Mouse (Mus musculus) ovary, postnatal 14 days (tissue): ENCODE data around the gene Tnrc6b.

Experiments
- DNase-seq: peaks from one replicate; pipeline ENCODE4 v3.0.0; 2022; ENCODE audit warnings: low spot score

Gene Tnrc6b

GRCm38 (mm10) chr15:80710608-80711363, at the start of gene Tnrc6b:
Gene Tnrc6b (plus strand): TSS chr15:80711313.
- peak; percentile 96 for DNase-seq

- DNase-seq: no peak
These were observed 46.7 kb upstream of the Tnrc6b start for GRCm38 (mm10) chr15:80664444-80664843.

- no peak for DNase-seq
These were observed 39.5 kb upstream of the Tnrc6b start, which contains the start of gene Fam83f for GRCm38 (mm10) chr15:80671295-80672252. Gene Fam83f (plus strand): TSS chr15:80671847.

GRCm38 (mm10) chr15:80672810-80673209, 38.3 kb upstream of the Tnrc6b start:
- DNase-seq: no peak

GRCm38 (mm10) chr15:80673337-80674095, 37.6 kb upstream of the Tnrc6b start:
- no peak for DNase-seq

GRCm38 (mm10) chr15:80674700-80675099, 36.4 kb upstream of the Tnrc6b start:
- no peak for DNase-seq

- DNase-seq: peak; percentile 41
These were observed 31.4 kb upstream of the Tnrc6b start for GRCm38 (mm10) chr15:80679515-80680215.

- DNase-seq: no peak
These were observed 30.6 kb upstream of the Tnrc6b start for GRCm38 (mm10) chr15:80680347-80681030.

GRCm38 (mm10) chr15:80681466-80681881, 29.6 kb upstream of the Tnrc6b start:
- no peak for DNase-seq

- DNase-seq: no peak
These were observed 28.8 kb upstream of the Tnrc6b start for GRCm38 (mm10) chr15:80682343-80682742.

GRCm38 (mm10) chr15:80683151-80683550, 28.0 kb upstream of the Tnrc6b start:
- DNase-seq: no peak

GRCm38 (mm10) chr15:80683990-80684389, 27.1 kb upstream of the Tnrc6b start:
- no peak for DNase-seq

GRCm38 (mm10) chr15:80684786-80685602, 26.1 kb upstream of the Tnrc6b start:
- DNase-seq: no peak

- DNase-seq: no peak
These were observed 25.6 kb upstream of the Tnrc6b start for GRCm38 (mm10) chr15:80685603-80685895.

- DNase-seq: no peak
These were observed 22.6 kb upstream of the Tnrc6b start for GRCm38 (mm10) chr15:80688536-80688935.

GRCm38 (mm10) chr15:80693492-80693891, 17.6 kb upstream of the Tnrc6b start:
- DNase-seq: no peak

GRCm38 (mm10) chr15:80694125-80694910, 16.8 kb upstream of the Tnrc6b start:
- DNase-seq: peak; percentile 64

GRCm38 (mm10) chr15:80697564-80697963, 13.5 kb upstream of the Tnrc6b start:
- no peak for DNase-seq
